Mouse (Mus musculus) embryonic facial prominence, embryonic 14.5 days (tissue): ENCODE measurements around the gene Jph3. TPM values are rescaled to one million over a fixed set of nuclear protein-coding genes. Genes with fewer than 3 reads are reported as not detected.
A peak's percentile ranks its signal among the peaks of the same experiment; 100 is the strongest.

Experiments
- ATAC-seq: fragments of 200-750 bp; cut with Nextera tagmentation; 2 replicates; pipeline ENCODE4 v1.8.0; 2017; ENCODE audit warnings: low read depth, moderate number of reproducible peaks, moderate TSS enrichment
- DNase-seq: peaks from one replicate; pipeline ENCODE4 v3.0.0-alpha.2; 2015; ENCODE audit warnings: low spot score
- H3K27ac ChIP-seq: fragments of 300-500 bp; sonication (generic); replicated peaks from 2 replicates; pipeline ENCODE4 v1.5.1; 2014; ENCODE audit warnings: low read depth, mild to moderate bottlenecking, low read length, moderate library complexity
- H3K27me3 ChIP-seq: fragments of 300-500 bp; sonication (generic); replicated peaks from 2 replicates; pipeline ENCODE4 v1.6.1; 2014; ENCODE audit warnings: low read length; ENCODE audit not compliant: control insufficient read depth, insufficient read depth
- H3K36me3 ChIP-seq: fragments of 300-500 bp; sonication (generic); 2 replicates; pipeline ENCODE4 v1.6.1; 2014; ENCODE audit warnings: low read length, mixed read lengths; ENCODE audit not compliant: control insufficient read depth, insufficient read depth
- H3K4me1 ChIP-seq: fragments of 300-500 bp; sonication (generic); 2 replicates; pipeline ENCODE4 v1.6.1; 2014; ENCODE audit warnings: antibody characterized with exemption, low read length; ENCODE audit not compliant: control insufficient read depth, insufficient read depth
- H3K4me2 ChIP-seq: fragments of 300-500 bp; sonication (generic); 2 replicates; pipeline ENCODE4 v1.6.1; 2014; ENCODE audit warnings: low read depth, mild to moderate bottlenecking, low read length, moderate library complexity, mixed read lengths
- H3K4me3 ChIP-seq: fragments of 300-500 bp; sonication (generic); 2 replicates; pipeline ENCODE4 v1.5.1; 2014; ENCODE audit warnings: low read depth, mild to moderate bottlenecking, low read length
- H3K9ac ChIP-seq: fragments of 300-500 bp; sonication (generic); 2 replicates; pipeline ENCODE4 v1.6.1; 2014; ENCODE audit warnings: low read depth, mild to moderate bottlenecking, low read length, moderate library complexity, mixed read lengths
- H3K9me3 ChIP-seq: fragments of 300-500 bp; sonication (generic); 2 replicates; pipeline ENCODE4 v1.6.1; 2016; ENCODE audit warnings: low read length; ENCODE audit not compliant: control insufficient read depth
- WGBS: fragments of 180-500 bp; shearing (Covaris S2); extraction: QIAGEN DNeasy Blood & Tissue Kit; methylation state at CpG from one replicate; pipeline ENCODE4 v1.1.7; 2014; 5-methylcytosine and 5-hydroxymethylcytosine counted together
- polyA plus RNA-seq: library from polyadenylated mRNA; unstranded; fragments of >200 nt; fragmentation: Nextera tagmentation; extraction: Ambion mirVana; gene quantifications from 2 replicates; pipeline ENCODE4 v1.2.1, GENCODE M21; 2014

Jph3 gene
- polyA plus RNA-seq, 1 experiment from 2014 or later = 4.0 TPM

DNA sequence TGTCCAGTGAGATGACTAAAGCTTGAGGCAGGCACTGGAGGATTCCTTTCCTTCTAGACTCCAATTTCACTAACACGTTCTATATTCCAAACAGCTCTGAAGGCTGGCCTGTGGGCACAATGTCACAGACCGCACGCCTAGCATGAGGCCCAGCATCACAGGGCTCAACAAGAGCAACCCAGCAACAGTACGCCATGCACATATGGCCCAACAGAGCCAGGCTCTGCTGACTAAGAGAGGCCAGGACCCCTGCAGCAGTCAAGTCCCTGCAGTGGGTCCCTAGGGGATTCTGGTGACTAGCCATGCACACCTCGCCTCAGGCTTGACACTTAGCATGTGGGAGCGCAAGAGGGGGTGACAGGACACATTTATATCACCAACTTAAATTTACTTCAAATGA lies 91.4 kb downstream of the Jph3 start:
- WGBS = 83% methylated on average over 6 of the region's 6 CpGs
- Histone ChIP-seq H3K36me3 (peaks cover 24% of the 10 kb centered on the region; the same call in 1 of the 2 replicates), H3K27ac (no peak overlapping the region), H3K4me2 (no peak overlapping the region), H3K9me3 (no peaks in the 10 kb centered on the region), H3K9ac (no peak overlapping the region), H3K27me3 (no peaks in the 10 kb centered on the region), H3K4me1 (no peaks in the 10 kb centered on the region), H3K4me3 (no peak overlapping the region)
- ATAC-seq (no peak), DNase-seq (no peak)

DNA sequence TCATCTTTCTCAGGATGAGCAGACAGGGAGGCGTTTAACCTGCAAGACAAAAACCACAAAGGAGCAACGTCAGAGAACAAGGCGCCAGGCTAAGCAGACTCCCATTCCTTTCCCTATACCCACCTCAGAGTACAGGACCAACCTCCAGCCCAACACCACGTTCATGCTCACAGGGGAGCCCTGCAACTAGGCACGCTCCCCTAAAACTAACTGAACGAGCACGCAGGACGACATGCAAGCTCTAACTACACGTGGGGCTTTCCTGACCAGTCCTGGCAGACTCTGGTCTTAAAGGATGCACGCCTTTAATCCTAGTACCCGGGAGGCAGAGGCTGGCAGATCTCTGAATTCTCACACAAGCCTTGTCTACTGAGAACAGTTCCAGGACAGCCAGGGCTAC lies 91.9 kb downstream of the Jph3 start:
- DNase-seq (no peak), ATAC-seq (no peak)
- no peak overlapping the region for H3K27ac ChIP-seq
- H3K9ac ChIP-seq = no peak overlapping the region
- H3K4me1 ChIP-seq = no peaks in the 10 kb centered on the region
- H3K4me2 ChIP-seq = no peak overlapping the region
- H3K36me3 ChIP-seq = peaks cover 24% of the 10 kb centered on the region; the same call in 1 of the 2 replicates
- 87% methylated on average over 11 of the region's 11 CpGs for WGBS
- H3K9me3 ChIP-seq = no peaks in the 10 kb centered on the region
- no peaks in the 10 kb centered on the region for H3K27me3 ChIP-seq
- no peak overlapping the region for H3K4me3 ChIP-seq

DNA sequence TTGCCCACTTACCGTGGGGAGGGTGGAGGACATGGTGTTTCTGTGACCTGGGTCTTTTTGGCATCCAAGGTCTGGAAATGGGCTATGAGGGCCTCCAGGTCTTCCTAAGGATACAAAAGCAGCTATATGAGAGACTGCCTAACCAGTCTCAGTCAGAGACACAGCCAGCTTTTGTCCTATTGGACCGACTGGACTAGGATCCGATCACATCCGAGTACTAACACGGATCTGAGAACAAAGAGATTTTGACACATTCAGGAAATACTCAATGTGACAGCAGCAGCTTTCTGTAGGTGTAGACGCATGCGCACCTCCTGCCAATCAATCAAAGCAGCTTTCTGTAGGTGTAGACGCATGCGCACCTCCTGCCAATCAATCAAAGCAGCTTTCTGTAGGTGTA lies 92.3 kb downstream of the Jph3 start:
- H3K27me3 ChIP-seq = no peaks in the 10 kb centered on the region
- H3K4me2 ChIP-seq = no peak overlapping the region
- no peak for DNase-seq
- no peak overlapping the region for H3K27ac ChIP-seq
- no peaks in the 10 kb centered on the region for H3K9me3 ChIP-seq
- H3K4me1 ChIP-seq = no peaks in the 10 kb centered on the region
- peaks cover 24% of the 10 kb centered on the region; the same call in 1 of the 2 replicates for H3K36me3 ChIP-seq
- WGBS = 91% methylated on average over 9 of the region's 9 CpGs
- no peak overlapping the region for H3K4me3 ChIP-seq
- H3K9ac ChIP-seq = no peak overlapping the region
- ATAC-seq = no peak

DNA sequence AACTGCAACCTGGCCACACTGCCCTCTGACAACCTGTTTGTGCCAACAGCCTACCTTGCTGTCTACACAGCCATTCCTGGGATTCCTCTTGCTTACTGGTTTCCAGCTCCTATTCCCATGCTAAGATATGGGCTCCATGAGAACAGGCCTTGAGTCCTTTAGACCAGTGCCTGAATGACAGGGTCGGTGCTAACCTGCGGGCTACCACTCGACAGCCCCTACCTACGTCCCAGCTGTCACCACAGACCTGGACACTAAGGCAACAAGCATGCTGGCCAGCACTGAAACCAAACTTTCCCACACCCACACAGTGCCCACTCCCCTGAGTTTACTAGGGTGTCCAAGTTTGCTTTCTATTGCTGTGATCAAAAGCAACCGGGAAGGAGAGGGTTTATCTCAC lies 98.3 kb downstream of the Jph3 start:
- Histone ChIP-seq H3K4me3 (no peak overlapping the region), H3K27ac (no peak overlapping the region), H3K9me3 (no peaks in the 10 kb centered on the region), H3K36me3 (no peaks in the 10 kb centered on the region), H3K4me2 (0 out of 2 replicates have a peak overlapping the region, but pooled peaks have one; percentile 87), H3K4me1 (peaks cover 8% of the 10 kb centered on the region), H3K9ac (no peak overlapping the region), H3K27me3 (no peaks in the 10 kb centered on the region)
- no peak for ATAC-seq
- 94% methylated on average over 5 of the region's 5 CpGs for WGBS
- DNase-seq = no peak

DNA sequence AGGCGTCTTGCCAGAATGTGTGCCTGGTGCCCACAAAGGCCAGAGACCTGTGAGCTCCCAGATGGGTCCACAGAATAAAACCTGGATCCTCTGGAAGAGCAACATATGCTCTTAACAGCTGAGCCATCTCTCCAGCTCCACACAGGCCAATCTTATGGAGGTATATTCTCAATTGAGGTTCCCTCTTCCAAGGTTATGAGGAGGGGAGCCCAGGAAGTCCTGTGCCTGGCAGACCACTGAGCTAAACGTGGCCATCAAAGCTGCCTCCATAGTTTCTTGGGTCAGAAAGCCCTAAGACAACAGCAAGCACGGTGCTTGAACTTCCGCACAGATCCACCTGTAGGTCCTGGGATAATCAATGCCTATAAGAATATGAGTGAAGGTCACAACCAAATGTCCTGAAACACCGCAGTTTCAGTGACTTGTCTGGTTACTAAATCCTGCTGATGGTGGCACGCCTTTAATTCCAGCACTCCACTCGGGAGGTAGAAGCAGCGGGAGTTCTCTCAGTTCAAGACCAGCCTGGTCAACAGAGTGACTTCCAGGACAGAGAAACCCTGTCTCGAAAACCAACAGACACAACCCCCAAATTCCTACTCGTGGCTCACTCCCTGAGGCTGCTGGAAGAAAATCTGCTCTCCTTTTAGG lies 99.1 kb downstream of the Jph3 start:
- H3K9me3 ChIP-seq = no peaks in the 10 kb centered on the region
- no peaks in the 10 kb centered on the region for H3K36me3 ChIP-seq
- H3K27me3 ChIP-seq = no peaks in the 10 kb centered on the region
- peaks cover 8% of the 10 kb centered on the region for H3K4me1 ChIP-seq
- peak overlapping the region; percentile 87 for H3K4me3 ChIP-seq
- DNase-seq = no peak
- ATAC-seq = no peak
- H3K9ac ChIP-seq = peak overlapping the region; percentile 86
- peak overlapping the region; percentile 87 for H3K4me2 ChIP-seq
- no peak overlapping the region for H3K27ac ChIP-seq
- 35% methylated on average over 10 of the region's 10 CpGs for WGBS

DNA sequence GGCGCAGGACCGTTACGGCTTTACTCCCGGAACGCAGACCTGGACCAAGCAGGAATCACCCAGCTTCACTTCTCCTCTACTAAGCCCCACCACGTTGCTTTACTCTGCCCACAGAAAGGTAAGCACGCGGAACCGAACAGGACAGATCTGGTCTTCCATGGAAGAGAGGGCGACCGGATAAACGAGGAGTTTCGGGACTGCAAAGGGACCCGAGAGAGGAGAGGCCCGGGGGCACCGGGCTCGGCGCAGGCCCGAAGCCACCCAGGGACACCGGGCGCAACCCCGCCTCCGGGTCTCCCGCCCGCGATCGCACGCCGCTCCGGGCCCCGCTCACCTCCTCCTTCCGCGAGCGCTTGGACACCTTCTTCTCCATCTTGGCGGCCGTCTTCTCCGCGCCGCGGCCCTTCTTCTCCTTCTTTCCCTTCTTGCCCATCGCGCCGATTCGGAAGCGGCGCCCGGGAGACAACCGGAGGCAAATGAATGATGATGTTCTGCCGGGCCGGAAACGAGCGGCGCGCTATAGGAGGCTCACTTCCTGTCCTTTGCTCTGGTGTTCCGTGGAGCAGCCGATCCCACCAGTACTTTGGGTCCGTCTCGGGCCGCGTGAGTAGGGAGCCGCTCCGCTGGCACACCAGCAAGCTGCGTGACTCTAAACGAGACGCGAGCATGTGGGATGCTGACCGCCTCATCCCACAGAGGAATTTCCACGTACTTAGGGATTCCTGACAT lies 99.8 kb downstream of the Jph3 start, which contains the start of gene Klhdc4:
TSS of gene Klhdc4 (minus strand) at position 522 of the 729 bp plus-strand sequence.
- peak; percentile 91 for DNase-seq
- no peaks in the 10 kb centered on the region for H3K36me3 ChIP-seq
- peaks cover 8% of the 10 kb centered on the region for H3K4me1 ChIP-seq
- H3K27me3 ChIP-seq = no peaks in the 10 kb centered on the region
- under 1% methylated on average over 57 of the region's 68 CpGs for WGBS
- ATAC-seq = peak; percentile 99
- H3K27ac ChIP-seq = peak within 1 kb of the TSS; percentile 35; the same call in 1 of the 2 replicates
- no peaks in the 10 kb centered on the region for H3K9me3 ChIP-seq
- peak within 1 kb of the TSS; percentile 86 for H3K9ac ChIP-seq
- peak within 1 kb of the TSS; percentile 87 for H3K4me3 ChIP-seq
- H3K4me2 ChIP-seq = peak within 1 kb of the TSS; percentile 87

DNA sequence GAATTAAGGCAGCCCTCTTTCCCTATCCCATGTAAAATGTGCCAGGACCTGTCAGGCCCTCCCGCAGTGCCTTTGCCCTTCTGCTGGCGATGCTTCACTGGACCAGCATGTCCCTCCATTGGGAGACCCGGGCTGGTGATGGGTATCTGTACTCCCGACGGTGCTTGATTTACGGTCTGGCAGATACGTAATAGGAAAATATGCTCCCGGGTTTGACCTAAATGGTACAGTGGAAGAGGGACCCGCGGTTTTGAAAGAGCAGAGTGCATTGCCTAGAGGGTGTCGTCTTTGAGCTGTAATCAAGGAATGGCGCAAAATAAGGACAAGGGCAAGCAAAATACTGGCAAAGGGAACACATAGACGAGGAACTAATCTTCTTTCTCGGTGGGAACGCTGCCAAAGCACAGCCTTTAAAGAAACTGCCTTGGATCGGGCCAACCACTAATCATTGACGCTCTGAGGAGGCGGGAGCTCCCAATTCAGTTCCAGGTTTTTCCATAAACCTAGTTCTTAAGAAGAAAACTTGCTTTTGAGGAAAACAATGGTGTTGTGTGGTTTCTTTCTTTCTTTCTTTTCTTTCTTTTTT lies 100.4 kb downstream of the Jph3 start:
- ATAC-seq (peak; percentile 70), DNase-seq (no peak)
- H3K27me3 ChIP-seq = no peaks in the 10 kb centered on the region
- peaks cover 8% of the 10 kb centered on the region for H3K4me1 ChIP-seq
- H3K9ac ChIP-seq = peak overlapping the region; percentile 86
- WGBS = 18% methylated on average over 18 of the region's 18 CpGs
- no peaks in the 10 kb centered on the region for H3K9me3 ChIP-seq
- H3K4me3 ChIP-seq = peak overlapping the region; percentile 87
- no peaks in the 10 kb centered on the region for H3K36me3 ChIP-seq
- peak overlapping the region; percentile 35; the same call in 1 of the 2 replicates for H3K27ac ChIP-seq
- H3K4me2 ChIP-seq = peak overlapping the region; percentile 87

DNA sequence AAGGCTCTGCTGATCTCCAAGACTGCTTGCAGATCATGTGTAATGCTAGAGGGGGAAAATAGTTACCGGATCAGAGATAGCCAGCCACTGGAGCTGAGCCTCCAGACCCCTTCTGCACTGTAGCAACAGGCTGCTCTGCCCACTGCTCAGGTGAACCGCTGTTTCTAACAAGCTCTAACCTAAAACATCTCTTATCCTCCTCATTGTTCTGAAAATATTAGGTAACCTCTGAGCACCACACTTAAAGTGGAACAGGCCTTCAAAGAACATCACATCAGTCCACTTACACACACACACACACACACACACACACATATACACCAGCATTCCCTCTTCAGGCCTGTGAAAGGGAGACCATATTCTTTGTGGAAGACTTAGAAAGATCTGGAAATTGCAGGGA lies 102.6 kb downstream of the Jph3 start:
- no peak overlapping the region for H3K27ac ChIP-seq
- H3K36me3 ChIP-seq = no peaks in the 10 kb centered on the region
- H3K9ac ChIP-seq = no peak overlapping the region
- ATAC-seq = no peak
- H3K4me3 ChIP-seq = no peak overlapping the region
- no peak overlapping the region for H3K4me2 ChIP-seq
- 81% methylated on average over 2 of the region's 2 CpGs for WGBS
- no peaks in the 10 kb centered on the region for H3K9me3 ChIP-seq
- no peaks in the 10 kb centered on the region for H3K27me3 ChIP-seq
- no peak for DNase-seq
- peaks cover 8% of the 10 kb centered on the region for H3K4me1 ChIP-seq
